Mouse (Mus musculus) neural tube, embryonic 11.5 days (tissue): ENCODE measurements around the gene Gimap7. TPM values are rescaled to one million over a fixed set of nuclear protein-coding genes. Genes with fewer than 3 reads are reported as not detected.

ENCODE experiments used
- ATAC-seq: fragments of 200-750 bp; cut with Nextera tagmentation; 2 replicates; pipeline ENCODE4 v1.8.0; 2017; ENCODE audit warnings: moderate number of reproducible peaks, mild to moderate bottlenecking, moderate TSS enrichment, moderate library complexity; ENCODE audit not compliant: insufficient read depth, low FRiP score, low TSS enrichment
- DNase-seq: peaks from one replicate; pipeline ENCODE4 v3.0.0-alpha.2; 2015; ENCODE audit warnings: low spot score
- H3K27ac ChIP-seq: fragments of 300-500 bp; sonication (generic); 2 replicates; pipeline ENCODE4 v1.5.1; 2014; ENCODE audit warnings: low read depth, mild to moderate bottlenecking, low read length
- H3K27me3 ChIP-seq: fragments of 300-500 bp; sonication (generic); 2 replicates; pipeline ENCODE4 v1.6.1; 2014; ENCODE audit warnings: mild to moderate bottlenecking, low read length, mixed read lengths; ENCODE audit not compliant: control insufficient read depth, insufficient read depth
- H3K36me3 ChIP-seq: fragments of 300-500 bp; sonication (generic); 2 replicates; pipeline ENCODE4 v1.6.1; 2014; ENCODE audit warnings: mild to moderate bottlenecking, low read length, moderate library complexity, mixed read lengths; ENCODE audit not compliant: control insufficient read depth, insufficient read depth
- H3K4me1 ChIP-seq: fragments of 300-500 bp; sonication (generic); 2 replicates; pipeline ENCODE4 v1.6.1; 2014; ENCODE audit warnings: low read length, mixed read lengths; ENCODE audit not compliant: control insufficient read depth, insufficient read depth
- H3K4me2 ChIP-seq: fragments of 300-500 bp; sonication (generic); 2 replicates; pipeline ENCODE4 v1.6.1; 2014; ENCODE audit warnings: low read depth, mild to moderate bottlenecking, moderate library complexity
- H3K4me3 ChIP-seq: fragments of 300-500 bp; sonication (generic); 2 replicates; pipeline ENCODE4 v1.5.1; 2014; ENCODE audit warnings: low read depth, low read length
- H3K9ac ChIP-seq: fragments of 300-500 bp; sonication (generic); 2 replicates; pipeline ENCODE4 v1.6.1; 2014; ENCODE audit warnings: mild to moderate bottlenecking, low read length
- H3K9me3 ChIP-seq: fragments of 300-500 bp; sonication (generic); 2 replicates; pipeline ENCODE4 v1.6.1; 2016; ENCODE audit warnings: low read length; ENCODE audit not compliant: control insufficient read depth
- WGBS: fragments of 180-500 bp; shearing (Covaris S2); extraction: QIAGEN DNeasy Blood & Tissue Kit; methylation state at CpG from one replicate; pipeline ENCODE4 v1.1.7; 2014; 5-methylcytosine and 5-hydroxymethylcytosine counted together
- polyA plus RNA-seq: library from polyadenylated mRNA; unstranded; fragments of >200 nt; fragmentation: Nextera tagmentation; extraction: Ambion mirVana; gene quantifications from 2 replicates; pipeline ENCODE4 v1.2.1, GENCODE M21; 2014

The Gimap7 gene
- polyA plus RNA-seq, 1 experiment from 2014 or later, result not detected

GRCm38 (mm10) chr6:48685694-48686665, 32.4 kb upstream of the Gimap7 start:
- no peak overlapping the region for H3K4me3 ChIP-seq
- no peak for DNase-seq
- H3K27ac ChIP-seq, result no peak overlapping the region
- H3K36me3 ChIP-seq, result no peaks in the 10 kb centered on the region
- H3K4me1 ChIP-seq, result no peaks in the 10 kb centered on the region
- no peak overlapping the region for H3K9ac ChIP-seq
- H3K4me2 ChIP-seq, result no peak overlapping the region
- WGBS, result 81% methylated on average over 7 of the region's 7 CpGs
- no peaks in the 10 kb centered on the region for H3K9me3 ChIP-seq
- no peak for ATAC-seq
- no peaks in the 10 kb centered on the region for H3K27me3 ChIP-seq

- ATAC-seq, result no peak
- Histone ChIP-seq H3K27me3 (no peaks in the 10 kb centered on the region), H3K4me3 (no peak overlapping the region), H3K9ac (no peak overlapping the region), H3K27ac (no peak overlapping the region), H3K36me3 (no peaks in the 10 kb centered on the region), H3K4me2 (no peak overlapping the region), H3K9me3 (no peaks in the 10 kb centered on the region), H3K4me1 (no peaks in the 10 kb centered on the region)
- 86% methylated on average over 2 of the region's 2 CpGs for WGBS
- DNase-seq, result no peak
Measured at GRCm38 (mm10) chr6:48687077-48687476, 31.3 kb upstream of the Gimap7 start.

GRCm38 (mm10) chr6:48689320-48689719, 29.1 kb upstream of the Gimap7 start:
- Histone ChIP-seq H3K4me3 (no peak overlapping the region), H3K36me3 (no peaks in the 10 kb centered on the region), H3K27me3 (no peaks in the 10 kb centered on the region), H3K4me2 (no peak overlapping the region), H3K9ac (no peak overlapping the region), H3K9me3 (no peaks in the 10 kb centered on the region), H3K27ac (no peak overlapping the region), H3K4me1 (no peaks in the 10 kb centered on the region)
- 87% methylated on average over 2 of the region's 2 CpGs for WGBS
- DNase-seq (no peak), ATAC-seq (no peak)

GRCm38 (mm10) chr6:48692962-48693361, 25.5 kb upstream of the Gimap7 start:
- H3K36me3 ChIP-seq, result no peaks in the 10 kb centered on the region
- no peaks in the 10 kb centered on the region for H3K9me3 ChIP-seq
- H3K27me3 ChIP-seq, result no peaks in the 10 kb centered on the region
- no peak overlapping the region for H3K4me3 ChIP-seq
- H3K27ac ChIP-seq, result no peak overlapping the region
- H3K9ac ChIP-seq, result no peak overlapping the region
- 92% methylated on average over 6 of the region's 6 CpGs for WGBS
- DNase-seq (no peak), ATAC-seq (no peak)
- no peaks in the 10 kb centered on the region for H3K4me1 ChIP-seq
- H3K4me2 ChIP-seq, result no peak overlapping the region

GRCm38 (mm10) chr6:48696830-48697554, 21.4 kb upstream of the Gimap7 start:
- Histone ChIP-seq H3K27me3 (no peaks in the 10 kb centered on the region), H3K9me3 (no peaks in the 10 kb centered on the region), H3K36me3 (no peaks in the 10 kb centered on the region), H3K9ac (no peak overlapping the region), H3K4me2 (no peak overlapping the region), H3K27ac (no peak overlapping the region), H3K4me1 (no peaks in the 10 kb centered on the region), H3K4me3 (no peak overlapping the region)
- WGBS, result 92% methylated on average over 4 of the region's 4 CpGs
- DNase-seq (no peak), ATAC-seq (no peak)

GRCm38 (mm10) chr6:48697555-48697930, 20.9 kb upstream of the Gimap7 start:
- WGBS, result 70% methylated on average over 1 of the region's 1 CpGs
- ATAC-seq (no peak), DNase-seq (no peak)

GRCm38 (mm10) chr6:48698066-48698856, 20.2 kb upstream of the Gimap7 start:
- DNase-seq (no peak), ATAC-seq (no peak)
- Histone ChIP-seq H3K4me1 (no peaks in the 10 kb centered on the region), H3K4me3 (no peak overlapping the region), H3K27me3 (no peaks in the 10 kb centered on the region), H3K36me3 (no peaks in the 10 kb centered on the region), H3K9ac (no peak overlapping the region), H3K27ac (no peak overlapping the region), H3K4me2 (no peak overlapping the region), H3K9me3 (no peaks in the 10 kb centered on the region)
- WGBS, result 85% methylated on average over 7 of the region's 7 CpGs

More at GRCm38 (mm10) chr6:48697555-48697930, 20.9 kb upstream of the Gimap7 start:
- no peak overlapping the region for H3K4me2 ChIP-seq
- no peaks in the 10 kb centered on the region for H3K36me3 ChIP-seq
- no peak overlapping the region for H3K9ac ChIP-seq
- H3K9me3 ChIP-seq, result no peaks in the 10 kb centered on the region
- H3K27ac ChIP-seq, result no peak overlapping the region
- no peaks in the 10 kb centered on the region for H3K4me1 ChIP-seq
- no peaks in the 10 kb centered on the region for H3K27me3 ChIP-seq
- no peak overlapping the region for H3K4me3 ChIP-seq

- H3K27me3 ChIP-seq, result no peaks in the 10 kb centered on the region
- no peak for DNase-seq
- H3K4me1 ChIP-seq, result no peaks in the 10 kb centered on the region
- no peak for ATAC-seq
- 74% methylated on average over 3 of the region's 3 CpGs for WGBS
- no peaks in the 10 kb centered on the region for H3K36me3 ChIP-seq
- H3K27ac ChIP-seq, result no peak overlapping the region
- H3K9me3 ChIP-seq, result no peaks in the 10 kb centered on the region
- no peak overlapping the region for H3K4me3 ChIP-seq
- H3K9ac ChIP-seq, result no peak overlapping the region
- H3K4me2 ChIP-seq, result no peak overlapping the region
Measured at GRCm38 (mm10) chr6:48698888-48699287, 19.5 kb upstream of the Gimap7 start.
